Mouse (Mus musculus) stomach, postnatal 0 days (tissue): Measurements from ENCODE around the gene Rffl.

Experiments used
- CTCF ChIP-seq: IDR thresholded peaks from 2 replicates; pipeline ENCODE4 v1.5.1; 2016; ENCODE audit warnings: antibody characterized with exemption, low read depth, mild to moderate bottlenecking, moderate library complexity
- EP300 ChIP-seq: optimal IDR thresholded peaks from 2 replicates; pipeline ENCODE3; 2016; ENCODE audit warnings: antibody characterized with exemption

DNA sequence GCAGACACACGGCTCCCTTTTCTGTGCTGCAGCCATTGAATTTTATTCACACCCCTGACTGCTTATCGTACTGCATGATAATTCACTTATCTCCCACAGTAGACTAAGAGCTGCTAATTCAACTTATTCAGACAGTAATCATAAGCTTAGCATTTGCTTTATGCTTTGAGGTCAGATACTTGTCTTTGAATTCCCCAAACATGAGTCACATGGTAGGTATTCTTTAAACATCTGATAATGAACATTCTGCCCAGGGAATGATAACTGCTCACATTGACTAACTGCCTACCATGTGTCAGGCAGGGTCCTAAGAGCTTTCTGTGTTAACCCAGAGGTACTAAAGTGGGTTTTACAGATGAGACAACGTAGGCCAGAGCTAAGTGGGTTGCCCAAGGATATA is 64.4 kb downstream of the Rffl start:
- TF ChIP-seq CTCF (no peak), EP300 (no peak)
